Mouse (Mus musculus) C2C12 (cell line): Measurements from ENCODE around the gene Osbpl3.

Experiments used
- CTCF ChIP-seq: IDR thresholded peaks from one replicate; pipeline ENCODE4 v1.5.1; 2011; ENCODE audit not compliant: control insufficient read depth, insufficient read depth, insufficient read length
- MYOD1 ChIP-seq: IDR thresholded peaks from one replicate; pipeline ENCODE4 v1.6.1; 2011; ENCODE audit warnings: low read depth; ENCODE audit not compliant: control insufficient read depth, insufficient read length

- no peak for TF ChIP-seq MYOD1
- no peak for TF ChIP-seq CTCF
Observed at GRCm38 (mm10) chr6:50397116-50397515, 58.9 kb downstream of the Osbpl3 start.
